Mouse (Mus musculus) MEL (cell line): ENCODE results near the gene Ppl. TPM values are rescaled to one million over a fixed set of nuclear protein-coding genes. Genes with fewer than 3 reads are reported as not detected.

Experiments
- DNase-seq: peaks from one replicate; pipeline ENCODE4 v3.0.0; 2011; ENCODE audit warnings: low read depth, low spot score
- H3K27ac ChIP-seq: 2 replicates; pipeline ENCODE4 v1.5.1; 2012; ENCODE audit warnings: low read depth, mild to moderate bottlenecking, control low read depth, low read length, moderate library complexity; ENCODE audit not compliant: control insufficient read depth
- H3K27me3 ChIP-seq, 2 experiments: fragments of 150-350 bp in 1 of 2; sonication (generic) in 1 of 2; 2 replicates each; pipeline ENCODE4 v1.6.1; 2012; ENCODE audit warnings: low read length in 2 of 2, mild to moderate bottlenecking in 2 of 2, improper control_type of control experiment in 1 of 2, moderate library complexity in 1 of 2; ENCODE audit not compliant: insufficient read depth in 2 of 2, control insufficient read depth in 1 of 2
- H3K36me3 ChIP-seq, 2 experiments: 2 replicates each; pipeline ENCODE4 v1.6.1; 2012 to 2014; ENCODE audit warnings: low read length in 2 of 2, improper control_type of control experiment in 1 of 2, inconsistent platforms in 1 of 2, mild to moderate bottlenecking in 1 of 2; ENCODE audit not compliant: insufficient read depth in 2 of 2, control insufficient read depth in 1 of 2
- H3K4me1 ChIP-seq, 2 experiments: fragments of 150-350 bp in 1 of 2; sonication (generic) in 1 of 2; 2 replicates each; pipeline ENCODE4 v1.6.1; 2012; ENCODE audit warnings: low read length in 2 of 2, improper control_type of control experiment in 1 of 2, mild to moderate bottlenecking in 1 of 2; ENCODE audit not compliant: insufficient read depth in 2 of 2, control insufficient read depth in 1 of 2
- H3K4me3 ChIP-seq, 2 experiments: fragments of 150-350 bp in 1 of 2; sonication (generic) in 1 of 2; 2 replicates each; pipeline ENCODE4 v1.5.1; 2012; ENCODE audit warnings: low read depth in 2 of 2, low read length in 2 of 2, mild to moderate bottlenecking in 2 of 2, moderate library complexity in 2 of 2, control low read depth in 1 of 2, improper control_type of control experiment in 1 of 2; ENCODE audit not compliant: control insufficient read depth in 1 of 2, insufficient read depth in 1 of 2
- H3K79me2 ChIP-seq: 2 replicates; pipeline ENCODE4 v1.6.1; 2012; ENCODE audit warnings: mild to moderate bottlenecking, low read length, moderate library complexity; ENCODE audit not compliant: control insufficient read depth, poor library complexity, insufficient read depth
- H3K9ac ChIP-seq: 2 replicates; pipeline ENCODE4 v1.6.1; 2012; ENCODE audit warnings: low read depth, mild to moderate bottlenecking, control low read depth, low read length, moderate library complexity; ENCODE audit not compliant: control insufficient read depth, poor library complexity, severe bottlenecking
- H3K9me3 ChIP-seq: fragments of 150-350 bp; sonication (generic); replicated peaks from 2 replicates; pipeline ENCODE4 v1.6.1; 2012; ENCODE audit warnings: mild to moderate bottlenecking, low read length, improper control_type of control experiment, moderate library complexity; ENCODE audit not compliant: insufficient read depth
- CHD2 ChIP-seq: IDR thresholded peaks from 2 replicates; pipeline ENCODE4 v1.6.1; 2011; ENCODE audit warnings: low read length, improper control_type of control experiment
- CTCF ChIP-seq, 3 experiments: IDR thresholded peaks in 2 of 3; conservative IDR thresholded peaks in 1 of 3; 2 replicates each; pipeline ENCODE4 v1.5.1; 2011 to 2012; ENCODE audit warnings: low read length in 3 of 3, low read depth in 2 of 3, mild to moderate bottlenecking in 2 of 3, improper control_type of control experiment in 1 of 3, inconsistent platforms in 1 of 3, mixed read lengths in 1 of 3, moderate library complexity in 1 of 3; ENCODE audit not compliant: control insufficient read depth in 1 of 3, insufficient read depth in 1 of 3, poor library complexity in 1 of 3, severe bottlenecking in 1 of 3
- ELF1 ChIP-seq: IDR thresholded peaks from 2 replicates; pipeline ENCODE4 v1.6.1; 2014; ENCODE audit warnings: low read depth, mild to moderate bottlenecking, inconsistent platforms, low read length, improper control_type of control experiment, moderate library complexity
- ETS1 ChIP-seq: IDR thresholded peaks from 2 replicates; pipeline ENCODE4 v1.6.1; 2012; ENCODE audit warnings: low read depth, mild to moderate bottlenecking, inconsistent platforms, low read length, improper control_type of control experiment, moderate library complexity
- GABPA ChIP-seq: IDR thresholded peaks from 2 replicates; pipeline ENCODE4 v1.6.1; 2012; ENCODE audit warnings: low read depth, mild to moderate bottlenecking, inconsistent platforms, low read length, improper control_type of control experiment, moderate library complexity
- HCFC1 ChIP-seq: IDR thresholded peaks from 2 replicates; pipeline ENCODE4 v1.6.1; 2012; ENCODE audit warnings: low read depth, mild to moderate bottlenecking, inconsistent platforms, low read length, improper control_type of control experiment, moderate library complexity
- KAT2A ChIP-seq: conservative IDR thresholded peaks from 2 replicates; pipeline ENCODE4 v1.6.1; 2012; ENCODE audit warnings: low read depth, low read length, improper control_type of control experiment, inconsistent platforms
- MYB ChIP-seq: IDR thresholded peaks from 2 replicates; pipeline ENCODE4 v1.6.1; 2011; ENCODE audit warnings: mild to moderate bottlenecking, low read depth, low read length, improper control_type of control experiment
- MYC ChIP-seq: IDR thresholded peaks from 2 replicates; pipeline ENCODE4 v1.6.1; 2011; ENCODE audit warnings: low read depth, mild to moderate bottlenecking, low read length, improper control_type of control experiment, moderate library complexity
- NELFE ChIP-seq: IDR thresholded peaks from 2 replicates; pipeline ENCODE4 v1.6.1; 2011; ENCODE audit warnings: low read depth, low read length, improper control_type of control experiment
- NRF1 ChIP-seq: IDR thresholded peaks from 2 replicates; pipeline ENCODE4 v1.6.1; 2014; ENCODE audit warnings: low read depth, mild to moderate bottlenecking, inconsistent platforms, low read length, improper control_type of control experiment, moderate library complexity; ENCODE audit not compliant: poor library complexity, insufficient read depth, severe bottlenecking
- POLR2AphosphoS2 ChIP-seq: IDR thresholded peaks from 2 replicates; pipeline ENCODE4 v1.6.1; 2011; ENCODE audit warnings: low read length, improper control_type of control experiment
- TAL1 ChIP-seq: IDR thresholded peaks from 2 replicates; pipeline ENCODE4 v1.6.1; 2012; ENCODE audit warnings: mild to moderate bottlenecking, inconsistent platforms, low read length, moderate library complexity, mixed read lengths
- TCF12 ChIP-seq: IDR thresholded peaks from 2 replicates; pipeline ENCODE4 v1.6.1; 2014; ENCODE audit warnings: low read depth, mild to moderate bottlenecking, inconsistent platforms, low read length, improper control_type of control experiment, moderate library complexity
- UBTF ChIP-seq: IDR thresholded peaks from 2 replicates; pipeline ENCODE4 v1.6.1; 2012; ENCODE audit warnings: low read depth, mild to moderate bottlenecking, inconsistent platforms, low read length, improper control_type of control experiment, moderate library complexity, borderline replicate concordance; ENCODE audit not compliant: insufficient read depth
- USF1 ChIP-seq: IDR thresholded peaks from 2 replicates; pipeline ENCODE4 v1.6.1; 2014; ENCODE audit warnings: low read depth, mild to moderate bottlenecking, inconsistent platforms, low read length, improper control_type of control experiment, moderate library complexity
- USF2 ChIP-seq, 2 experiments: IDR thresholded peaks; 2 replicates each; pipeline ENCODE4 v1.6.1; 2011 to 2012; ENCODE audit warnings: improper control_type of control experiment in 2 of 2, low read length in 2 of 2, borderline replicate concordance in 1 of 2, inconsistent platforms in 1 of 2, low read depth in 1 of 2, mild to moderate bottlenecking in 1 of 2; ENCODE audit not compliant: insufficient read depth in 1 of 2
- ZC3H11A ChIP-seq: IDR thresholded peaks from 2 replicates; pipeline ENCODE4 v1.6.1; 2012; ENCODE audit warnings: low read depth, mild to moderate bottlenecking, inconsistent platforms, low read length, improper control_type of control experiment
- ZKSCAN1 ChIP-seq: IDR thresholded peaks from 2 replicates; pipeline ENCODE4 v1.6.1; 2012; ENCODE audit warnings: low read depth, mild to moderate bottlenecking, inconsistent platforms, low read length, improper control_type of control experiment, moderate library complexity
- ZMIZ1 ChIP-seq: IDR thresholded peaks from 2 replicates; pipeline ENCODE4 v1.6.1; 2012; ENCODE audit warnings: low read depth, mild to moderate bottlenecking, inconsistent platforms, low read length, improper control_type of control experiment, moderate library complexity
- polyA plus RNA-seq, 2 experiments: library from polyadenylated mRNA; stranded (reverse) in 1 of 2; unstranded in 1 of 2; fragments of >175 nt in 1 of 2; fragments of >200 nt in 1 of 2; gene quantifications; 2 replicates each; pipeline versions ENCODE4 v1.2.1 to v1.2.4; 2012; ENCODE audit warnings: low replicate concordance in 2 of 2, low read depth in 1 of 2; ENCODE audit not compliant: insufficient read length in 2 of 2, insufficient read depth in 1 of 2, missing spikeins in 1 of 2
- total RNA-seq: library from RNA; depleted of rRNA; stranded (reverse); fragments of 300-350 nt; gene quantifications from 2 replicates; pipeline ENCODE4 v1.2.3, GENCODE M21; 2012

The Ppl gene
- total and polyA plus RNA-seq, 3 experiments = 0.01 TPM; not detected in 2

GRCm38 (mm10) chr16:5156495-5156894 is 24.3 kb upstream of the Ppl start:
- no peaks in the 10 kb centered on the region for H3K79me2 ChIP-seq
- no peaks in the 10 kb centered on the region for H3K4me1 ChIP-seq
- DNase-seq = no peak
- no peak overlapping the region for H3K4me3 ChIP-seq
- peaks cover 0 to 14% of the 10 kb centered on the region in 2 experiments; a peak in 3 of 4 replicates for H3K27me3 ChIP-seq
- TF ChIP-seq MYB = no peak
- no peak for TF ChIP-seq USF2 (IDR thresholded peaks at IDR 0.05; ENCODE audit: borderline replicate concordance in 1 of 2, insufficient read depth in 1 of 2, low read depth in 1 of 2, low read length in 2 of 2)
- no peak for TF ChIP-seq USF1
- TF ChIP-seq TCF12 = no peak
- no peak for TF ChIP-seq CHD2
- TF ChIP-seq NRF1 = no peak
- TF ChIP-seq GABPA = no peak
- no peak for TF ChIP-seq UBTF
- no peak for TF ChIP-seq NELFE
- no peak for TF ChIP-seq MYC
- TF ChIP-seq ZC3H11A = no peak
- TF ChIP-seq TAL1 = no peak
- no peak for TF ChIP-seq ETS1
- TF ChIP-seq CTCF (IDR thresholded peaks at IDR 0.05 in 2 of 3, conservative IDR thresholded peaks at IDR 0.05 in 1 of 3; ENCODE audit: control insufficient read depth in 1 of 3, insufficient read depth in 1 of 3, low read depth in 2 of 3, low read length in 3 of 3, poor library complexity in 1 of 3, severe bottlenecking in 1 of 3) = no peak
- TF ChIP-seq HCFC1 = no peak
- H3K27ac ChIP-seq = no peak overlapping the region
- H3K9ac ChIP-seq = no peak overlapping the region
- H3K36me3 ChIP-seq = no peaks in the 10 kb centered on the region
- H3K9me3 ChIP-seq = no peaks in the 10 kb centered on the region

GRCm38 (mm10) chr16:5155014-5155413 is 22.8 kb upstream of the Ppl start:
- Histone ChIP-seq H3K4me3 (no peak overlapping the region), H3K36me3 (no peaks in the 10 kb centered on the region), H3K79me2 (no peaks in the 10 kb centered on the region), H3K9ac (no peak overlapping the region), H3K4me1 (no peaks in the 10 kb centered on the region), H3K27me3 (peaks cover 0 to 17% of the 10 kb centered on the region in 2 experiments), H3K27ac (no peak overlapping the region), H3K9me3 (no peaks in the 10 kb centered on the region)
- TF ChIP-seq KAT2A (no peak), CTCF (IDR thresholded peaks at IDR 0.05 in 2 of 3, conservative IDR thresholded peaks at IDR 0.05 in 1 of 3; ENCODE audit: control insufficient read depth in 1 of 3, insufficient read depth in 1 of 3, low read depth in 2 of 3, low read length in 3 of 3, poor library complexity in 1 of 3, severe bottlenecking in 1 of 3) (no peak), NELFE (no peak), ZMIZ1 (no peak), ETS1 (no peak), MYC (no peak), TAL1 (no peak), ZC3H11A (no peak), CHD2 (no peak), POLR2AphosphoS2 (no peak), ELF1 (no peak), ZKSCAN1 (no peak)
- no peak for DNase-seq
